ENCODE assay signal across 8 mouse cellular contexts in genomic region chr14:121036612-121037221, GRCm38 (mm10). TPM values are rescaled to one million over a fixed set of nuclear protein-coding genes. Genes with fewer than 3 reads are reported as not detected.
DNase-seq lines count a peak whose midpoint lies in the region; ATAC-seq and TF ChIP-seq lines count a peak whose summit lies in the region.

No protein-coding gene starts in this region.

- no peaks in the 10 kb centered on the region for H3K36me3 ChIP-seq in forebrain, embryonic 16.5 days (ENCODE audit: control insufficient read depth, insufficient read depth)
- H3K36me3 ChIP-seq in intestine, postnatal 0 days (ENCODE audit: control insufficient read depth, insufficient read depth) = no peaks in the 10 kb centered on the region

- H3K4me3 ChIP-seq in forebrain, embryonic 16.5 days (replicated peaks; ENCODE audit: low read length) = peak overlapping the region; percentile 87
- peak overlapping the region; percentile 95 for H3K4me3 ChIP-seq in intestine, postnatal 0 days (ENCODE audit: low read depth, low read length)

- no peak for ATAC-seq in forebrain, embryonic 16.5 days
- no peak for ATAC-seq in intestine, postnatal 0 days
- ATAC-seq in frontal cortex, adult (ENCODE audit: low TSS enrichment) = no peak

- under 1% methylated on average over 19 of the region's 19 CpGs for WGBS in forebrain, embryonic 16.5 days
- WGBS in intestine, postnatal 0 days = under 1% methylated on average over 19 of the region's 19 CpGs

- H3K9me3 ChIP-seq in forebrain, embryonic 16.5 days (ENCODE audit: control insufficient read depth, low read length) = no peaks in the 10 kb centered on the region
- H3K9me3 ChIP-seq in intestine, postnatal 0 days (ENCODE audit: control insufficient read depth) = no peaks in the 10 kb centered on the region

- peaks cover 37% of the 10 kb centered on the region for H3K4me1 ChIP-seq in forebrain, embryonic 16.5 days (replicated peaks; ENCODE audit: control insufficient read depth, insufficient read depth, low read length)
- 0 out of 2 replicates have a peak, but pooled peaks cover 5% of the 10 kb centered on the region for H3K4me1 ChIP-seq in intestine, postnatal 0 days (replicated peaks; ENCODE audit: control insufficient read depth, insufficient read depth, low read length)

- H3K9ac ChIP-seq in forebrain, embryonic 16.5 days (replicated peaks; ENCODE audit: low read depth, low read length) = peak overlapping the region; percentile 99
- peak overlapping the region; percentile 91 for H3K9ac ChIP-seq in intestine, postnatal 0 days (ENCODE audit: low read depth, low read length)

- peak; percentile 27 for DNase-seq in cerebellum, adult 8-10 months
- DNase-seq in cerebellum, adult 11-12 months = no peak
- DNase-seq in NIH3T3 (ENCODE audit: low read depth) = peak; percentile 68
- DNase-seq in lung, postnatal 10 days = peak; percentile 37
- DNase-seq in urinary bladder, postnatal 4 days (ENCODE audit: low spot score in 2 of 2) = no peak

- H3K27me3 ChIP-seq in forebrain, embryonic 16.5 days (replicated peaks; ENCODE audit: control insufficient read depth, insufficient read depth, low read length) = no peaks in the 10 kb centered on the region
- no peaks in the 10 kb centered on the region for H3K27me3 ChIP-seq in intestine, postnatal 0 days (replicated peaks; ENCODE audit: control insufficient read depth, insufficient read depth, low read length)

- H3K4me2 ChIP-seq in forebrain, embryonic 16.5 days (ENCODE audit: low read length) = peak overlapping the region; percentile 96
- peak overlapping the region; percentile 91 for H3K4me2 ChIP-seq in intestine, postnatal 0 days (replicated peaks; ENCODE audit: low read depth)

- H3K27ac ChIP-seq in forebrain, embryonic 16.5 days (ENCODE audit: low read length) = peak overlapping the region; percentile 88
- peak overlapping the region; percentile 22; the same call in 1 of the 2 replicates for H3K27ac ChIP-seq in intestine, postnatal 0 days (ENCODE audit: low read depth, low read length)

- no peak for TF ChIP-seq CTCF in intestine, postnatal 0 days (IDR thresholded peaks at IDR 0.05; ENCODE audit: low read depth)

RNA-seq across cellular contexts. Expression of gene Farp1, which starts 1.7 kb away (rescaled TPM):
- polyA plus RNA-seq in forebrain, embryonic 16.5 days (2015; fragmentation: Nextera tagmentation; extraction: Ambion mirVana) = 35.4 and 43.6 TPM in 2 replicates
- polyA plus RNA-seq in intestine, postnatal 0 days (2015; fragmentation: Nextera tagmentation; extraction: Ambion mirVana) = 4.9 and 5.3 TPM in 2 replicates

Comparison
In these comparisons a context has a peak if more than half of its experiments do, and no peak if none do; other contexts are left out.
1. DNase-seq: peak in cerebellum, adult 8-10 months (single experiment), NIH3T3 (single experiment) and lung, postnatal 10 days (single experiment); none in cerebellum, adult 11-12 months (single experiment) and urinary bladder, postnatal 4 days (0 of 2).